Mouse (Mus musculus) cerebellum, adult 2 months (tissue): ENCODE measurements around the gene Mc1r.

Experiments
- CTCF ChIP-seq: fragments of 200-500 bp; IDR thresholded peaks from 2 replicates; pipeline ENCODE4 v1.5.1; 2011; ENCODE audit warnings: low read depth, mild to moderate bottlenecking, control low read depth, low read length, moderate library complexity, borderline replicate concordance; ENCODE audit not compliant: insufficient read depth
- POLR2A ChIP-seq: fragments of 200-500 bp; IDR thresholded peaks from 2 replicates; pipeline ENCODE4 v1.6.1; 2011; ENCODE audit warnings: low read length, control low read depth, borderline replicate concordance; ENCODE audit not compliant: insufficient read depth

GRCm38 (mm10) chr8:123442351-123442750 lies 35.4 kb downstream of the Mc1r start:
- no peak for TF ChIP-seq POLR2A
- TF ChIP-seq CTCF = no peak
